Mouse (Mus musculus) lung, postnatal 10 days (tissue): ENCODE measurements at regions not wholly inside any gene's neighbourhood (a gene's known extent, or its start where the extent isn't known, plus 50 kb on each side); places are given as distances from the start of the nearest gene placed in this dataset.

Experiments used
- DNase-seq: peaks from one replicate; pipeline ENCODE4 v3.0.0; 2021

DNA sequence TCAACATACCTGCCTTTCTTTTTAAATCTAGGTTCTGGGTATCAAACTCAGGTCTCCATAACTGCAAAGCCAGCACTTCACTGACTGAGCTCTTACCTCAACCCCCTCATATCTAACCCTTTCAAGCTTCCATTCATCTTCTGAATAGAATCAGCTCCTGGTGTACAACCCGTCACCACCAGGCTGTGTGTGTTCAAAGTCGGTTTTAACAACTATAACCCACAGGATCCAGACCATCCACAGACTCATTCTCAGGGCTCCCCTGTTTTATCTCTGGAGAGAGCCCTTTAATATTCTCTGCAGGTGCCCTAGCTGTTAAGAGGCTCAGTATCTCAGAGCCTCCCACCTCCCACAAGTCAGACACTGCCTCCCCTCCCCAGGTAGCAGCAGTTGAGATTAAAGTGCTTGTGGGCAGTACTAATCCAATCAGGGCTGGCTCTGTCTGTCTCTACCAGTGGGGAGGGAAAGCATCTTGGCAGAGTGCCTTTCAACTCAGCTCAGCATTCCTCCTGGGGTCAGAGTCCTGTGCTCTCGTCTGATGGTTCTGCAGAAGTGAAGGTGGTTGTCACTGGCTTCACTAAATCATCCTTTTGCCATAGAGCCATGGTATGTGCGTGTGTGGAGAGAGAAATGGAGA is 272.4 kb downstream of the Dhx15 start:
- DNase-seq, result no peak

GRCm38 (mm10) chr5:51914731-51915130 is 275.6 kb downstream of the Dhx15 start:
- no peak for DNase-seq

DNA sequence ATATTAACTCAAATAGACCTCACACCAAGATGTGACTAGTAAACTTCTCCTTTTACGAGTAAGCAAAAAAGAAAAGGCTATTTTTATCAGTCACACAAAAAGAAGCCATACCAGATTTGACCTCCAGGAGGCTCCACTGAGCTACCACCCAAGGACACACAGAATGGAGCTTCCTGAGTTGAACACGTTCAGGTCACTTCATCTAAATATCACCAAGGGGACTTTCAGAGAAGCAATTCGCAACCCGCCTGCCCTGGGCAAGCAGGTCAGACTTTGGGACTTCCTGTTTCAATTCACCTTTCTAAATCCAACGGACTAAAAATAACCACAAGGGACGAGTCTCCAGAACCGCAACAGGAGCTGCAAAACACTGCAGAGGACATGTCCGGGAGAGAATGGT is 281.5 kb downstream of the Dhx15 start:
- DNase-seq, result peak; percentile 11

DNA sequence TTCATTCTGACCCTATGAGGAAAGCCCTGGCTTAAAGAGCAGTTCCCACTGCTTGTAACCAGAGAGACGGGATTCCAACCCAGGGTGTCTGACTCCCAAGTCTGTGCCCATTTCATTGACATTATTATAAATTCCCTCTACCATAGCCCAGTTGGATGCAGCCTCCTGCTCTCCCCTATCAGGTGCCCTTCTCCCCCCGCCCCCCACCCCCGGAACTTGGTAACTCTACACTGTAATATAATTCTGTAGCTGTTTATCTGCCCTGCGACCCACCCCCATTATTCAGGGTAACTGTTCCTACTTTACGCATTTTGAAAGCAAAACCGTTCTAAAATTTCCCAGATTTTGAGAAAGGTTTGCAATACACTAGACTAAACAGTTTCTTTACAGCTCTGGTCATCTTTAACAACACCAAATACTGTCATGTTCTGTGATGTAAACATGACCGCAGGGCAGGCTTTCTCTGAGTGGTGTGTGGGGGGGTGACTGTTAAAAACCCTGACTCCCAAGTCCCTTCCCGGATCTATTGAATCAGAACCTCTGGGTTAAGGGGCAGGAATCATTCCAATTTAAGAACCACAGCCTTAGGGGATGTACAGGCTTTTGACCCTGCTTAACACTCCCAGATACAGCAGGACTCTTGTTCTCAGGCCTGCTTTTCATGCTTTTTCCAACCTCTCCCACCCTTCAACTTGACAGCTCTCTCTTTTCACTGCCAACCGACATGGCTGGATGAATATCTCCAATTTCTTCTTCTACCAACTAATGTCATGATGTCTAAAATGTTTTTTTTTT is 283.8 kb downstream of the Dhx15 start:
- no peak for DNase-seq

GRCm38 (mm10) chr5:51894159-51894558 is 296.2 kb downstream of the Dhx15 start:
- no peak for DNase-seq

GRCm38 (mm10) chr5:51891341-51891740 is 299.0 kb downstream of the Dhx15 start:
- no peak for DNase-seq

GRCm38 (mm10) chr5:51888404-51888803 is 301.9 kb downstream of the Dhx15 start:
- no peak for DNase-seq

DNA sequence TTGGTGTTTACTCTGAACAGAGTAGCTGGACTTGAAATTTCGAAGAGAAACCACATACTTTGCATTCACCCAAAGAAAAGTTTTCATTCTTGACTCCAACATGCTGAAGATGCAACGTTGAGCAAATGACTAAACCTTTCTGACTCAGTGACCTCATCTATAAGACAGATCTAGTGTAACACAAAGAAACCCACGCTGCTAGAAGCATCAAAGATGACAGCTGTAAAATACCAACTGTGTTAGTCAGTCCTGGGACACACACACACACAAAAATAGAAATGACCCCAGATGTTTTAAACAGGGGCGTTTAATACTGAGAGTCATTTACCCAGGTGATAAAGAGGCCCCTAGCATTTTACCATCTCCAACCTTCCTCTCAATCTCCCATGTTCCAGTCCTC is 307.7 kb downstream of the Dhx15 start:
- DNase-seq, result no peak

- no peak for DNase-seq
Measured at GRCm38 (mm10) chr5:51882173-51882572, 308.1 kb downstream of the Dhx15 start.

GRCm38 (mm10) chr5:51876846-51877245 is 309.3 kb upstream of the Ppargc1a start:
- DNase-seq, result no peak

DNA sequence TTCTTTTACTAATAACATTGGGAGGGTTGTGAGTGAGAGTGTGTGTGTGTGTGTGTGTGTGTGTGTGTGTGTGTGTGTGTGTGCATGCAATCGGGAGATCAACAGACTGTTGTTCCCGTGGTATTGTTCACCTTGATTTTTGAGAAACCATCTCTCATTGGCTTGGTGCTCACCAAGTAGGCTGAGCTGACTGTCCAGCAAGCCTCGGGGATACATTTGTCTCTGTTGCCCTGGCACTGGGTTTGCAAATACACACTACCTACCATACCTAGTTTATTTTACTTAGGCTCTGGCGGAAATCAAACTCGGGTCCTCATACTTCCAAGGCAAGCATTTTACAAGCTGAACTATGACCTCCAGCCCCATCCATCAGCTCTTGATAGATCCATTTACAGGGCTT is 306.0 kb upstream of the Ppargc1a start:
- DNase-seq, result no peak

DNA sequence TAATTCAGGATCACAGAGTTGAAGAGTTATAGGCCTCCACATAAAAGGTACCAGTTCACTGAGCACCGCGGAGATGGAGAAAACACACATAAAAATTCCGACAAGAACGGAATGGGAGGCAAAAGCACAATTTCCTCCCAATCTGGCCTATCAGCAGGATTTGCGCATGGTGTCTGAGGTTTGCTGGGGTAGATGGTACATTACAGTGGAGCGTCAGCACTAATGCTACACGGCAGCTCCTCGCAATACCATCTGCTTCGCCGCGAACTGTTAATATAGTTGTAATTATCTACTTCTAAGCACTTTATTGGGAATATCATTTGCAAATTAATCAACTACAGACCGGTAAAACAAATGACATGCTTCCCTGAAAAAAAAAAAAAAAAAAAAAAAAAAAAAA is 304.2 kb upstream of the Ppargc1a start:
- no peak for DNase-seq

DNA sequence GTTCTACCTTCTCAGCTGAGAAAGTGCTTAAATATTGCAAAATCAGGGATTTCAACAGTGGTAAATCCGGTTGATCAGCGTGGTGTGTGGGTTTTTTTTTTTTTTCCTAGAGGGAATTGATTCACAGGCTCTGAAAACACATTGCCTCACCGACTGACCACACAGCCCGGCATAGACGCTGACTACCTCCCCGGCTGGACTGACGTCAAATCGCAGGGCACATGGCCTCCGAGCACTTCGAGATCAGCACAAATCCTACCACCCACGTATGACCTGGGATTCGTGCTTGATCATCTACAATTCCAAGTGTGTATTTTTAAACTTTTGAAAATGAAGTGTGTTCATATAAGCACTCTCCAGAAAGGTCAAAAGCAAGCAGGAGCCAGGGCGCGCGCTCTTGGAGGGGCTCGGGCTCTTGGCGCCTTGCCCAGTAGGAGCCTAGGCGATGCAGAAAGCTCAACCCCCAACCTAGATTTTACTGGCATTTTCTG is 300.7 kb upstream of the Ppargc1a start:
- peak; percentile 54 for DNase-seq

DNA sequence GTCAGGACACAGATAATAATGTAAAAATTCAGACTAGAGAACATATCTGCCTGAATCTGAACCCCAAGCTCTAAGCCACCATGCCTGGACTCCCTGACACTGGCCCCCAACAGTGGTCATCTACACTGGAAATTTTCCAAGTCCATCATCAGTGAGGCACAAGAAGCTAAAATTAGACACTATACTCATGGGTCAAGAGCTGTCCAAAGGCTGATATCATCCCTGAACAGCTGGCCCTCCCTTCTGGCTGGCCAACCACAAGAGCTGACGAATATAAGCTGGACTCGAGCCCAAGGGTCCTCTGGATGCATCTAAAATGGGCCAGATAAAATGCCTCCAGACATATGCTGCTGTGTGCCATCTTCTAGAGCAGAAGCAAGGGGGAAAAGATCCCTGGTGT is 298.5 kb upstream of the Ppargc1a start:
- DNase-seq, result peak; percentile 16

DNA sequence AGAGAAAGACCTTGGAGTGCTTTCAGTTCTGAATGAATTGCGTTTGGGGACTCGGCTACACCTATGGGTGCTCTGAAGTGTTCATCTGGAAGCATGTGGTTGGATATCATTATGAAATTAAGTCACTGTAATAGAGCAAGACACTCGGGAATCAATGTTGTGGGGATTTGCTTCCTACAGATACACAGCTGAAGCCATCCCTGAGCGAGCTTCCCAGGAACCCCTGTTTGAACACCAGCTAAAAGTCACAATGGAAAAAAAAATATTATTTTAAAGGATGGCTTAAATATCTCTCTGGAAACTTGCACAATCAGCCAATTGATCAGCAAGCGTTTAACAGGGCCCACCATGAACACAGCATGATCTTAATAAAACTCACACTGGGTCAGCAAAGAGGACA is 293.0 kb upstream of the Ppargc1a start:
- no peak for DNase-seq

DNA sequence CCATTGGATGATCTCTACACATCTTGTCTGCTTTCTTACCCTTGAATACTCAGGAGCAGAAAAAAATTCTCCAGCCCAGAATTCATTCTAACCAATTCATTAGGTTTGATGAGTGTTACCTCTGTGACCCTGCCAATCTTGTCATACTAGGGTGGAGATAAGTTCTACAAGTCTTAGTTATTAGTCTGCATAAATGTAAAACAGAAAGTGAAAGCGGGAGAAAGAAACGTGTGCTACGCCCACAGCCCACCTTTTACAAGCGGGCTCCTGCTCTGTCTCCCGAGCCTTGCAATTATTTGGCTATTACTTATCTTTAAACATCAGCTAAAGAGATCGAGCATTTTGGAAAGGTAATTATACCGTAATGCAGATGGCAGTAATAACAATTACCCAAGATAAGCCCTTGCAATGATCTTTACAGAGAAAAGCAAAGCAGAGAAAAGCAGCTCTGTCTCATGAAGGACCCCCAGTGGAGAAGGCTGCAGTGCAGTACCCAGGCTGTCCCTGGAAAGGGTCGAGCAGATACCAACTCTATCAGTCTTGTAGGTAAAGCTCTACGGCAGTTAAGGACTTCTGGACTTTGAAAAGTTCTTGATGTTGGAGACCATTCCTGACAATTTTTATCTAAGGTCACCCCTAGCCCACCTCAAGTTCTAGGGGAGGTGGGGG is 286.1 kb upstream of the Ppargc1a start:
- no peak for DNase-seq

GRCm38 (mm10) chr5:51850091-51850490 is 282.6 kb upstream of the Ppargc1a start:
- no peak for DNase-seq

DNA sequence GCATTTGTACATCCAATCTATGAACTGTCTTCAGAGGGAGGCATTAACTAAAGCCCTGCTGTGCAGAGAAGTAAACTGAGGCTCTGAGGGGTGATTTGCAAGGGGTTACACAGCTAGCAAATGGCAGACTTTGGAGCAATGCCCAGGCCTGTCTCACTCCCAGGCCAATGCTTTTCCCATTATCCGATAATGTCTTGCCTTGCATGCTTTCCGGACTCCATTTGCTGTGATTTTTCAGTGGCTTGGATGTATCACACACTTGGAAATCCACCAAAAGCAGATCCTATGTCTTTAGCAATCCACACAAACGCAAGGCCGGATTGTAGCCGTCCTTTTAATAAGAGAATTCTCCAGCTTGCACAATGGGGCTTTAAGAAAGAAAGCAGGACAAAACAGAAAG is 281.7 kb upstream of the Ppargc1a start:
- DNase-seq, result no peak

DNA sequence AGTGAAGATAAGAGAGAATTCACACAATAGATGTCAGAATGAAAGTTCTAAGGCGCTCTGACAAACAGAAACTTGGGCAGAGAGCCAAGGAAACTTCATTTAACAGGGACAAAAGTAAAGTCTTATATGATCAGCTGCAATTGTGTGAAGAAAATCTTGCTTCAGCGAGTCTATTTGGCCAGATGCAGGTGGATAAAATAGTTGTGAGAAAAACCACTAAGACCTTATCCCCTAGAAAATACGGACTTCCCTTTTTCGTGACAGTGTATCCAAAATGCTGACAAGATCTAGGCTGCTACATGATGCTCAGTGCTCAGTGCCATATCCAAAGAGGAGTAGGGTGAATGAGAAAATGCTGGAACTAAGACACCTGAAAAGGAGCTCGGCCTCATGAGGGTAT is 274.7 kb upstream of the Ppargc1a start:
- DNase-seq, result no peak

DNA sequence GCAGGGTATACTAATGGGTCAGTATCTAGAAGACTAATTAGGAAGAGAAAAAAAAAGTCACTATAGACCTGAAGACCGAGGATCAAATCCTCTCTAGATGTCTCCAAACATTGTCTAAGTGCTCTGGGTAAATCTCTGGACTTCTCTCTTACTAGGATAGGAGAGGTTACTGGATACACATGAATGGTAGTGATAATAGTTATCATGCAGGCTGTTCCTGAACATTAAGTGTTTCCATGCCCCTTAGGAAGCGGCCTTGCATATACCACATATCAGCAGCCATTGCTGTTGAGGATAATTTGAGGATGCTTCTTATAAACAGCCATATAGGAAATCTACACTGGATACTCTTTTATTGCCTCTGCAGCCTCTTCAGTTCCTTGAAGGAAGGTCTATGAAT is 274.2 kb upstream of the Ppargc1a start:
- DNase-seq, result no peak

- DNase-seq, result no peak
Measured at GRCm38 (mm10) chr5:51840638-51841329, 273.3 kb upstream of the Ppargc1a start.

- DNase-seq, result no peak
Measured at GRCm38 (mm10) chr5:51839292-51839691, 271.8 kb upstream of the Ppargc1a start.

- DNase-seq, result no peak
Measured at GRCm38 (mm10) chr5:51830551-51830950, 263.0 kb upstream of the Ppargc1a start.
